Mouse (Mus musculus) E14TG2a.4 (cell line): Measurements from ENCODE around the gene Wnt2.

Experiments used
- CTCF ChIP-seq: conservative IDR thresholded peaks from 2 replicates; pipeline ENCODE4 v1.5.1; 2014; ENCODE audit warnings: low read length
- NANOG ChIP-seq: IDR thresholded peaks from 2 replicates; pipeline ENCODE4 v1.6.1; 2014; ENCODE audit warnings: borderline replicate concordance, low read length, mixed read lengths
- POU5F1 ChIP-seq: IDR thresholded peaks from 2 replicates; pipeline ENCODE4 v1.6.1; 2014; ENCODE audit warnings: low read length, borderline replicate concordance

DNA sequence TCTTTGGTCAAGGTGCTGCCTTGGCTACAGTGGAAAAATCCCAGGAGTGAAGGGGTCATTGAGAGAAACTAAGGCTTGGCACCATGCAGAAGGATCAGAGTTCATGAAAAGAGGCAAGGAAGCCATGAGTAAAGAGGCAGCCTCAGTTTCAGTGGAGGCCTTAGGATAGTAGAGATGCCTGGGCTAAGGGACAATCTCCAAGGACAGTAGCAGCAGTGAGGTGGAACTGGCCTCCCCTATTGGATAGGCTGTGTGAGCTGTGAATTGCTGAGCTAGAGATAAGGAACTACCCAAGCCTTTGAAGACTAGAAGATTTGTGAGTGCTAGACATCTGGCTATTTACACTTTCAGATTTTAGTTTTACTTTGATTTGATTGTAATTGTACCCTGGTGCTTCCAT lies 59.0 kb downstream of the Wnt2 start:
- no peak for TF ChIP-seq CTCF
- no peak for TF ChIP-seq NANOG
- TF ChIP-seq POU5F1, result no peak
